Mouse (Mus musculus): ENCODE results near the gene Bckdha. TPM values are rescaled to one million over a fixed set of nuclear protein-coding genes. Genes with fewer than 3 reads are reported as not detected.

Bckdha gene
- total RNA-seq, 1 experiment from 2014 or later = 34.4 TPM

DNA sequence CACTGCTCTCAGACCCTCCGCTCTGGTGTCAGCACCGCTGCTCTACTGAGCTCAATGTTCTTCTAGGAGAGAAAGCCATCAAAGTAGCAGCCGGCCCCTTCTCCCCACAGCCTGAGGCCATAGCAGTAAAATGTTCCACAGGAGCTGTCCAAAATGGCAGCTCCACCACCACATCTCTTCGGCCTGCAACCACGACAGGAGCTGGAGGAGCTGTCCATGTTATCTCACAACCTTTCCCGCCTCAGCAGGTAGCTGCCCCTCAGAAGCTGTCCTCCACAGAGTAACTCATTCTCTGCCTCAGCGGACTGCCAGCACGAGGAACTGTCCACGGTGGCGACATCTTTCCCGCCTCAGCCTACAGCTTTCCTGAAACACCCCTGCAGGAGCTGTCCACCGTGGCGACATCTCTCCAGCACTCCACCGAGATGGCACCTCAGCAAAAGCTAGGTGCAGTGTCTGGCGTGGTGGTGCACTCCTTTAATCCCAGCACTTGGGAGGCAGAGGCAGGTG lies 76.4 kb downstream of the Bckdha start:
- no peak for ATAC-seq (ENCODE audit: extremely low read depth, insufficient number of reproducible peaks, low FRiP score, poor library complexity, severe bottlenecking)

Other genes with a start within 250 kb of the Bckdha start
- gene Cxcl17, start 246.1 kb downstream of the Bckdha start, total RNA-seq (2017) = not detected in 2 replicates
- gene Ceacam1, start 181.4 kb downstream of the Bckdha start, total RNA-seq (2017) = 74.9 and 85.3 TPM in 2 replicates
- gene Ceacam2, start 119.1 kb downstream of the Bckdha start, total RNA-seq (2017) = not detected in 2 replicates
- not detected in 2 replicates for gene Erich4, start 43.1 kb downstream of the Bckdha start, total RNA-seq (2017)
- 129 and 155 TPM in 2 replicates for gene Dmac2, start 39.6 kb downstream of the Bckdha start, total RNA-seq (2017)
- gene B3gnt8, start 32.3 kb downstream of the Bckdha start, total RNA-seq (2017) = 31.7 and 33.4 TPM in 2 replicates
- 33.1 and 40.1 TPM in 2 replicates for gene Exosc5, start 183 bp upstream of the Bckdha start, total RNA-seq (2017)
- 0.70 and 4.5 TPM in 2 replicates for gene Tmem91, start 16.2 kb upstream of the Bckdha start, total RNA-seq (2017)
- 41.0 and 54.8 TPM in 2 replicates for gene B9d2, start 21.8 kb upstream of the Bckdha start, total RNA-seq (2017)
- 66.7 and 71.3 TPM in 2 replicates for gene Tgfb1, start 28.0 kb upstream of the Bckdha start, total RNA-seq (2017)
- gene Ccdc97, start 60.1 kb upstream of the Bckdha start, total RNA-seq (2017) = 30.7 and 31.9 TPM in 2 replicates
- 198 TPM in 2 replicates for gene Hnrnpul1, start 95.8 kb upstream of the Bckdha start, total RNA-seq (2017)
- gene Axl, start 129.7 kb upstream of the Bckdha start, total RNA-seq (2017) = 1.1 and 2.2 TPM in 2 replicates
- gene Cyp2s1, start 157.9 kb upstream of the Bckdha start, total RNA-seq (2017) = 1.2 and 2.8 TPM in 2 replicates
- 0.35 TPM in 1 of 2 replicates, not detected in the other for gene Cyp2b10, start 238.6 kb upstream of the Bckdha start, total RNA-seq (2017)